In the genomic region with DNA sequence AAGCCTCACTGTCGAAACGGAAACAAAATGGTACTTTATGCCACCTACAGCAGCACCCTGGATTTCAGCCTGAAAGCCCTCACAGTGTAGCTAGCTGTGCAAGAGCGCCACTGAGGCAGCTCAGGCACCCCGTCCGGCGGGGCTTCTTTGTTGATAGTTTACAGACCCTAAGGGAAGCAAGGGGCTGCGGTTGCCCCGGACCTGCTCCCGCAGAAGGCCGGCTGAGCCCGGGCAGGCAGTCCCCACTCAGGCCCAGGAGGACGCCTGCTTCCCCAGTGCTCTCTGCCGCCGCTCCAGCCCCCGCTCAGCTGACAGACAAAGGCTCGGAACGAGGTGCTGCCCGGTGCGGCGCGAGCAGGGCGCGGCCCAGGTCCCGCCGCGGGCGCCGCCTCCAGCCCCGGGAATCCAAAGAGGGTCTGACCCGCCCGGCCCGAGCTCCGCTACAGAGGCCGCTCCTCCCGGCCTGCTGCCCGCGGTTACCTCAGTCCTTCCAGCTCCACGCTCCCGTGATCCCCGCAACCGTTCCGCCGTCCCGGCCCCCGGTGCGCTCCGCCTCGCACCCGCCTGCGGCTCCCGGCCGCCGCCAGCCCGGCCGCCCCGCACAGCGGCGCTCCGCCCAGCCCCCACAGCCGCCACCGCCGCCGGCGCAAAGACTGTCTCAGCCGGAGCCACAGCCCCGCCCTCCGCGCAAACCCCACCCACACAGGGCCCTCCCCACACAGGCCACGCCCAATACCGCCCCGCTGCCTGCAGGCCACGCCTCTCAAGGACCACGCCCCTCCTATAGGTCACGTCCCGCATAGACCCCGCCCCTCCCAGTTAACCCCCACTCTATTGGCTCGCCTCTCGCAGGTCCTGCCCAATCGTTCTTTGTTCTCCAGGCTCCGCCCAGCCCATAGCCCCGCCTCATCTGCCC, we compare ENCODE assay signal across 7 mouse cellular contexts. TPM values are rescaled to one million over a fixed set of nuclear protein-coding genes. Genes with fewer than 3 reads are reported as not detected.
A peak's percentile ranks its signal among the peaks of the same experiment; 100 is the strongest.
DNase-seq lines count a peak whose midpoint lies in the region; ATAC-seq and TF ChIP-seq lines count a peak whose summit lies in the region.

A gene (minus strand): TSS at position 654 of the 916 bp plus-strand sequence.

- under 1% methylated on average over 80 of the region's 81 CpGs for WGBS in embryonic facial prominence, embryonic 10.5 days
- under 1% methylated on average over 78 of the region's 81 CpGs for WGBS in intestine, postnatal 0 days
- WGBS in midbrain, embryonic 12.5 days: under 1% methylated on average over 59 of the region's 81 CpGs
- under 1% methylated on average over 81 of the region's 81 CpGs for WGBS in small intestine, adult 2 months

- H3K27me3 ChIP-seq in embryonic facial prominence, embryonic 10.5 days (replicated peaks; ENCODE audit: low read depth, poor library complexity, severe bottlenecking): no peaks in the 10 kb centered on the region
- H3K27me3 ChIP-seq in intestine, postnatal 0 days (replicated peaks; ENCODE audit: control insufficient read depth, insufficient read depth, low read length): no peaks in the 10 kb centered on the region
- no peaks in the 10 kb centered on the region for H3K27me3 ChIP-seq in midbrain, embryonic 12.5 days
- H3K27me3 ChIP-seq in small intestine, adult 2 months (ENCODE audit: control insufficient read depth, insufficient read depth, low read length): no peaks in the 10 kb centered on the region

- H3K27ac ChIP-seq in embryonic facial prominence, embryonic 10.5 days (replicated peaks): peak within 1 kb of the TSS; percentile 97
- peak within 1 kb of the TSS; percentile 88 for H3K27ac ChIP-seq in intestine, postnatal 0 days (ENCODE audit: low read depth, low read length)
- peak within 1 kb of the TSS; percentile 95 for H3K27ac ChIP-seq in midbrain, embryonic 12.5 days (replicated peaks)
- peak within 1 kb of the TSS; percentile 87 for H3K27ac ChIP-seq in small intestine, adult 2 months (ENCODE audit: insufficient read depth, low read depth, low read length)

- peak; percentile 99 for ATAC-seq in intestine, postnatal 0 days
- peak; percentile 94 for ATAC-seq in midbrain, embryonic 12.5 days (ENCODE audit: low FRiP score, low read depth)

- H3K36me3 ChIP-seq in embryonic facial prominence, embryonic 10.5 days (replicated peaks): peaks cover 31% of the 10 kb centered on the region
- H3K36me3 ChIP-seq in intestine, postnatal 0 days (ENCODE audit: control insufficient read depth, insufficient read depth): peaks cover 4% of the 10 kb centered on the region; the same call in 1 of the 2 replicates
- peaks cover 12% of the 10 kb centered on the region for H3K36me3 ChIP-seq in midbrain, embryonic 12.5 days
- H3K36me3 ChIP-seq in small intestine, adult 2 months (ENCODE audit: control insufficient read depth, insufficient read depth, low read length): no peaks in the 10 kb centered on the region

- peaks cover 33% of the 10 kb centered on the region for H3K4me1 ChIP-seq in embryonic facial prominence, embryonic 10.5 days
- H3K4me1 ChIP-seq in intestine, postnatal 0 days (replicated peaks; ENCODE audit: control insufficient read depth, insufficient read depth, low read length): no peaks in the 10 kb centered on the region; the same call in 1 of the 2 replicates
- H3K4me1 ChIP-seq in midbrain, embryonic 12.5 days: peaks cover 38% of the 10 kb centered on the region
- H3K4me1 ChIP-seq in small intestine, adult 2 months (ENCODE audit: control insufficient read depth, insufficient read depth, insufficient read length, low read length): peaks cover 11% of the 10 kb centered on the region

- TF ChIP-seq CTCF in intestine, postnatal 0 days (IDR thresholded peaks at IDR 0.05; ENCODE audit: low read depth): peak; percentile 28; the same call in 1 of the 2 replicates
- no peak for TF ChIP-seq CTCF in small intestine, adult 2 months (IDR thresholded peaks at IDR 0.05; ENCODE audit: extremely low read depth, insufficient read length, insufficient replicate concordance, low read depth, low read length)

- peak; percentile 100 for DNase-seq in adrenal gland, postnatal 10 days
- DNase-seq in embryonic facial prominence, embryonic 10.5 days (ENCODE audit: low spot score): peak; percentile 100
- DNase-seq in gonadal fat pad, adult 2 months (ENCODE audit: low read depth): peak; percentile 65
- DNase-seq in left cerebral cortex, postnatal 4 days: peak; percentile 100

- peak within 1 kb of the TSS; percentile 76 for H3K4me2 ChIP-seq in intestine, postnatal 0 days (replicated peaks; ENCODE audit: low read depth)
- H3K4me2 ChIP-seq in midbrain, embryonic 12.5 days (replicated peaks): peak within 1 kb of the TSS; percentile 91

- H3K4me3 ChIP-seq in embryonic facial prominence, embryonic 10.5 days: peak within 1 kb of the TSS; percentile 96
- H3K4me3 ChIP-seq in intestine, postnatal 0 days (ENCODE audit: low read depth, low read length): peak within 1 kb of the TSS; percentile 92
- peak within 1 kb of the TSS; percentile 92 for H3K4me3 ChIP-seq in midbrain, embryonic 12.5 days
- peak within 1 kb of the TSS; percentile 96 for H3K4me3 ChIP-seq in small intestine, adult 2 months (ENCODE audit: low read depth, low read length)

- peak; percentile 81; the same call in 1 of the 2 replicates for TF ChIP-seq POLR2A in small intestine, adult 2 months (IDR thresholded peaks at IDR 0.05; ENCODE audit: low read depth, low read length)

- H3K9ac ChIP-seq in intestine, postnatal 0 days (ENCODE audit: low read depth, low read length): peak within 1 kb of the TSS; percentile 94
- H3K9ac ChIP-seq in midbrain, embryonic 12.5 days (replicated peaks): peak within 1 kb of the TSS; percentile 96

- intact Hi-C loops in left cerebral cortex, postnatal 4 days (cut with DNase I): loop anchor here (5.0 to 10.0 kb wide), 2 partner anchors 230 to 257 kb away; no protein-coding TSS in a partner anchor

- H3K9me3 ChIP-seq in embryonic facial prominence, embryonic 10.5 days: no peaks in the 10 kb centered on the region
- H3K9me3 ChIP-seq in intestine, postnatal 0 days (ENCODE audit: control insufficient read depth): no peaks in the 10 kb centered on the region
- H3K9me3 ChIP-seq in midbrain, embryonic 12.5 days: no peaks in the 10 kb centered on the region

RNA-seq across cellular contexts. Expression of the gene that starts here (rescaled TPM):
- total RNA-seq in adrenal gland, postnatal 10 days (2021): 10 to 100 TPM; 41.4 to 47.5 TPM
- polyA plus RNA-seq in embryonic facial prominence, embryonic 10.5 days (2016; fragmentation: Nextera tagmentation; extraction: Ambion mirVana): 21.0 and 22.9 TPM in 2 replicates
- polyA plus RNA-seq in gonadal fat pad, adult 2 months (2012; rRNA removed): 21.2 and 21.4 TPM in 2 replicates
- 6.9 and 8.3 TPM in 2 replicates for polyA plus RNA-seq in intestine, postnatal 0 days (2015; fragmentation: Nextera tagmentation; extraction: Ambion mirVana)
- 10 to 100 TPM; 77.0 to 84.6 TPM for total RNA-seq in left cerebral cortex, postnatal 4 days (2021)
- polyA plus RNA-seq in midbrain, embryonic 12.5 days (2016; fragmentation: Nextera tagmentation; extraction: Ambion mirVana): 47.7 and 49.4 TPM in 2 replicates
- 6.4 and 17.5 TPM in 2 replicates for polyA plus RNA-seq in small intestine, adult 2 months (2012; rRNA removed)

Comparison
In these comparisons a context has a peak if more than half of its experiments do, and no peak if none do; other contexts are left out.
1. Peak in every context shown above with its lines: DNase-seq, ATAC-seq, H3K4me3 ChIP-seq and H3K27ac ChIP-seq.